Mouse (Mus musculus): ENCODE measurements at regions not wholly inside any gene's neighbourhood (a gene's known extent, or its start where the extent isn't known, plus 50 kb on each side); places are given as distances from the start of the nearest gene placed in this dataset.

DNA sequence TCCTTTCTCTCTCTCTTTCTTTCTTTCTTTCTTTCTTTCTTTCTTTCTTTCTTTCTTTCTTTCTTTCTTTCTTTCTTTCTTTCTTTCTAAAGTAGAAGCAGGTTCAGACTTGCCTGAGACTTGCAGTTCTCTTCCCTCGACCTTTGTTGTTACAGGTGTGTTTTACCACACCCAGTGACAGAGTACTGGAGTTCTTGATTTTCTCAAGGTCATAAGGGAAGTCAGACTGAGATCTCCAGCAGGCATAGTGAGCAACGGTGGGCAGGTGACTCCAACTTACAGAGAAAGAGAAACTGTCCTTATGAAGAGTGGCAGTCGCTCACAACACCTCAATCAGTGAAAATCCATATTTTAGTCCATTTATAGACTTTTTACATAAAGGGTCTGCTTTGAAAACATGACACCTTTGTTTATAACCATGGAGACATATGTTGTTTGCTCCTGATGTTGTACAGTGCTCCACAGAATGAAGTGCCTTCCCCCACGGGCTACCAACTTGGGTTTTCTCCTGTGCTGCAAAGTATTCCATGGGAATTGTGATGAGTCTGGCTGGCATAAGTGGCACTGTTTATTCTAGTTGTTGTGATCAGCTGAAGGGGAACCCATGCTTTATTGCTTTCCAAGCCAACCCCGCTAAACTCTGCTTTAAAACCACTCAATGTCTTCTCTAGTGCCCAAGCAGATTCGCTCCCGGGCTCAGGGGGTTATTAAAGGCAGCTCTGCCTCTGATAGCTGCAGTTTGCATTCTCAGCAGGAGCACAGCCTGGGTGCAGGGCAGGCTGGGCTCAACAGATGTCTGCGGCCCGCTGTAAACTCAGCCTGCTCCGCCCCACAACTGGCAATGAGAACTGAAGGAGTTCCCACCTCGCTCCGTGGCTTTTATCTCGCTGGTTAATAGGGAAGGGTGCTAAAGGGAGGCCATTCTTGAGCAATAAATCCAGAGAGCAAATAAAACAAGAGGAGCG lies 132.6 kb upstream of the Jade1 start:
- Histone ChIP-seq H3K27me3 (replicated peaks) (no peaks in the 10 kb centered on the region), H3K4me1 (ENCODE audit: control insufficient read depth in 1 of 2, insufficient read depth in 2 of 2) (0 out of 4 replicates have a peak, but pooled peaks cover 0 to 2% of the 10 kb centered on the region in 2 experiments), H3K79me2 (replicated peaks; ENCODE audit: control insufficient read depth, extremely low read depth, insufficient read depth, poor library complexity, severe bottlenecking) (no peaks in the 10 kb centered on the region), H3K4me3 (replicated peaks in 1 of 3; ENCODE audit: low read depth in 2 of 3, low read length in 2 of 3, poor library complexity in 1 of 3) (no peak overlapping the region), H3K27ac (ENCODE audit: insufficient read depth, low read depth) (no peak overlapping the region), H3K9ac (ENCODE audit: insufficient read depth, low read depth) (no peak overlapping the region), H3K9me3 (replicated peaks; ENCODE audit: low read length) (no peaks in the 10 kb centered on the region), H3K36me3 (replicated peaks in 1 of 2; ENCODE audit: control insufficient read depth in 1 of 2, insufficient read depth in 1 of 2, low read length in 1 of 2) (no peaks in the 10 kb centered on the region), H3K4me2 (ENCODE audit: insufficient read depth, low read depth, poor library complexity, severe bottlenecking) (no peak overlapping the region)
- no peak for DNase-seq (ENCODE audit: extremely low read depth)
- dilution Hi-C loops (cut with MboI; ENCODE audit: extremely low pct_ligation_motif_present, extremely low pct_unique_long_range_greater_than_20kb, low sequenced_read_pairs): no loop called here
- no peak for TF ChIP-seq NRF1 (IDR thresholded peaks at IDR 0.05; ENCODE audit: low read depth, low read length)
- no peak for TF ChIP-seq ZC3H11A (IDR thresholded peaks at IDR 0.05; ENCODE audit: low read depth, low read length)
- TF ChIP-seq CHD2 (IDR thresholded peaks at IDR 0.05; ENCODE audit: low read length): no peak
- in situ Hi-C loops (cut with MboI; ENCODE audit: low pct_ligation_motif_present, low pct_unique_long_range_greater_than_20kb, low sequenced_read_pairs): no loop called here

DNA sequence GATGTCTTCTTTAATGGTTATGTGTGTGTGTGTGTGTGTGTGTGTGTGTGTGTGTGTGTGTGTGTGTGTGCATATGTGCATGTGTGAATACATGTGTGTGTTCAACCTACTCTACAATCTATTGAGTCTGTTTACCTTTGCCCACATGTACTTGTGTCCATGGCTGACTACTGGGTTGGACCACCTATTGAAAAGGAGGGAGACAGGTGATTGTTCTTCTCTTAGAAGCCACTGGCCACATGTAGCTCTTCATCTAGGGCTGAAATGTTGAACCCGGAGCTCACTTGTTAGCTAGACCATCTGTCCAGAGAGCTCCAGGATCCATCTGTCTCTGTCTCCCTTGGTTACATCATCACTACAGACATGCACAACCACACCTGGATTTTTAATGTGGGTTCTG lies 141.8 kb upstream of the Jade1 start:
- Histone ChIP-seq H3K9ac (ENCODE audit: insufficient read depth, low read depth) (no peak overlapping the region), H3K4me3 (replicated peaks in 1 of 3; ENCODE audit: low read depth in 2 of 3, low read length in 2 of 3, poor library complexity in 1 of 3) (no peak overlapping the region), H3K27me3 (replicated peaks) (no peaks in the 10 kb centered on the region), H3K4me2 (ENCODE audit: insufficient read depth, low read depth, poor library complexity, severe bottlenecking) (no peak overlapping the region), H3K79me2 (replicated peaks; ENCODE audit: control insufficient read depth, extremely low read depth, insufficient read depth, poor library complexity, severe bottlenecking) (no peaks in the 10 kb centered on the region), H3K9me3 (replicated peaks; ENCODE audit: low read length) (no peaks in the 10 kb centered on the region), H3K4me1 (ENCODE audit: control insufficient read depth in 1 of 2, insufficient read depth in 2 of 2) (peaks cover 3 to 12% of the 10 kb centered on the region in 2 experiments), H3K36me3 (replicated peaks in 1 of 2; ENCODE audit: control insufficient read depth in 1 of 2, insufficient read depth in 1 of 2, low read length in 1 of 2) (no peaks in the 10 kb centered on the region), H3K27ac (ENCODE audit: insufficient read depth, low read depth) (no peak overlapping the region)
- in situ Hi-C loops (cut with MboI; ENCODE audit: low pct_ligation_motif_present, low pct_unique_long_range_greater_than_20kb, low sequenced_read_pairs) (no loop called here), dilution Hi-C loops (cut with MboI; ENCODE audit: extremely low pct_ligation_motif_present, extremely low pct_unique_long_range_greater_than_20kb, low sequenced_read_pairs) (no loop called here)
- TF ChIP-seq MAZ (IDR thresholded peaks at IDR 0.05; ENCODE audit: low read depth, low read length) (no peak), USF1 (IDR thresholded peaks at IDR 0.05; ENCODE audit: low read depth, low read length) (no peak), ETS1 (conservative IDR thresholded peaks at IDR 0.05; ENCODE audit: low read depth, low read length) (no peak), MXI1 (IDR thresholded peaks at IDR 0.05; ENCODE audit: low read depth, low read length) (no peak), TCF12 (IDR thresholded peaks at IDR 0.05; ENCODE audit: low read depth, low read length) (no peak), CTCF (conservative IDR thresholded peaks at IDR 0.05 in 1 of 2, IDR thresholded peaks at IDR 0.05 in 1 of 2; ENCODE audit: low read depth in 2 of 2, low read length in 2 of 2) (no peak), JUN (IDR thresholded peaks at IDR 0.05; ENCODE audit: insufficient read depth, low read depth, low read length) (no peak), CHD1 (IDR thresholded peaks at IDR 0.05; ENCODE audit: low read depth, low read length) (no peak), ZKSCAN1 (IDR thresholded peaks at IDR 0.05; ENCODE audit: borderline replicate concordance, low read depth, low read length) (no peak), KAT2A (IDR thresholded peaks at IDR 0.05; ENCODE audit: insufficient replicate concordance, low read length) (no peak), RAD21 (IDR thresholded peaks at IDR 0.05; ENCODE audit: low read depth, low read length) (no peak), MAFK (IDR thresholded peaks at IDR 0.05; ENCODE audit: insufficient replicate concordance, low read length) (no peak), POLR2AphosphoS2 (IDR thresholded peaks at IDR 0.05; ENCODE audit: low read depth, low read length) (no peak), HCFC1 (IDR thresholded peaks at IDR 0.05; ENCODE audit: low read depth, low read length) (no peak), ZMIZ1 (IDR thresholded peaks at IDR 0.05; ENCODE audit: low read depth, low read length) (no peak), UBTF (IDR thresholded peaks at IDR 0.05; ENCODE audit: low read depth, low read length) (no peak), RCOR1 (conservative IDR thresholded peaks at IDR 0.05; ENCODE audit: low read depth, low read length) (no peak), E2F4 (IDR thresholded peaks at IDR 0.05; ENCODE audit: insufficient replicate concordance, low read depth, low read length) (no peak)
- DNase-seq (ENCODE audit: extremely low read depth): no peak

Measured in CH12.LX (cell line).